ENCODE assay signal across 10 mouse cellular contexts in genomic region chr10:78019984-78020383, GRCm38 (mm10). TPM values are rescaled to one million over a fixed set of nuclear protein-coding genes. Genes with fewer than 3 reads are reported as not detected.
"Had no signal": no experiment of that assay in that cellular context is flagged by ENCODE, and none has a peak within 500 bp of the region (broad histone marks: within the 10 kb centered on the region; RNA-seq: fewer than 3 reads in every experiment).

No protein-coding gene starts in this region.

RNA-seq across cellular contexts. Expression of gene Dnmt3l, which starts 21.8 kb away (rescaled TPM):
- total RNA-seq: megakaryocyte-erythroid progenitor cell, adult 5-6 weeks; midbrain, postnatal 0 days; monocyte, adult 5-6 weeks; neutrophil, adult 5-6 weeks had no signal
- polyA plus RNA-seq: midbrain, embryonic 13.5 days; midbrain, embryonic 15.5 days; midbrain, postnatal 0 days; neural tube, embryonic 12.5 days; neural tube, embryonic 14.5 days; spleen, adult 2 months had no signal

RNA-seq across cellular contexts. Expression of gene Aire, which starts 23.4 kb away (rescaled TPM):
- total RNA-seq: megakaryocyte, adult 5-6 weeks; megakaryocyte-erythroid progenitor cell, adult 5-6 weeks; monocyte, adult 5-6 weeks had no signal
